Mouse (Mus musculus) erythroblast, embryonic 14.5 days (primary cell): ENCODE measurements around the gene Ano4.

Source experiments
- GATA1 ChIP-seq: IDR thresholded peaks from 2 replicates; pipeline ENCODE4 v1.6.1; 2012; ENCODE audit warnings: low read length, inconsistent platforms, mixed read lengths
- TAL1 ChIP-seq: IDR thresholded peaks from 3 replicates; pipeline ENCODE4 v1.6.1; 2012; ENCODE audit warnings: low read length, inconsistent platforms, mixed read lengths

- TF ChIP-seq TAL1 (no peak), GATA1 (no peak)
These were observed 325.6 kb downstream of the Ano4 start for GRCm38 (mm10) chr10:89018926-89019325.
